ENCODE assay signal across 9 mouse cellular contexts in the genomic region with DNA sequence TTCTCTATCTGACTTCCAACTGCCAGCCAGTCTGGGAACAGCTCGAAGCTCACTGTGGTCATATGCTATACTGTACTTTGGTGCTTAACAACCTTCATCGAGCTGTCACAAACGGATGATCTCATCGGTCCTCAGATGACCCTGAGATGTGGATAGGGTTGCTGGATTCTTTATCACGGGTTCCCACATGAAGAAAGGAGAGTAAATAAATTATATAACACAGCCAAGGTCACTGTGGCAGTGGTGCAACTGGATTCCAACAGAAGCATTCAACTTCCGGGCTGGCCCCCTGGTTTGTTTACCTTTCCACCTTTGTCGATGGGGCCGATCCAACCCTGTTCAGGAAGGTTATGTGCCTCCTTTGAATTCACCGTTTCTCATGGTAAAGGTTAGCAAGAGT.
DNase-seq lines count a peak whose midpoint lies in the region; ATAC-seq and TF ChIP-seq lines count a peak whose summit lies in the region.
"Had no signal": no experiment of that assay in that cellular context is flagged by ENCODE, and none has a peak within 500 bp of the region (broad histone marks: within the 10 kb centered on the region; RNA-seq: fewer than 3 reads in every experiment).

No protein-coding gene starts in this region.

- no peak for TF ChIP-seq POLR2A in MEL (IDR thresholded peaks at IDR 0.05; ENCODE audit: control insufficient read depth in 1 of 2, insufficient read depth in 1 of 2, low read depth in 1 of 2, low read length in 2 of 2, poor library complexity in 1 of 2)

- TF ChIP-seq CTCF in MEL (IDR thresholded peaks at IDR 0.05 in 2 of 3, conservative IDR thresholded peaks at IDR 0.05 in 1 of 3; ENCODE audit: control insufficient read depth in 1 of 3, insufficient read depth in 1 of 3, low read depth in 2 of 3, low read length in 3 of 3, poor library complexity in 1 of 3, severe bottlenecking in 1 of 3), result no peak

- H3K9me3 ChIP-seq in MEL (replicated peaks; ENCODE audit: insufficient read depth, low read length), result no peaks in the 10 kb centered on the region
- no peaks in the 10 kb centered on the region for H3K9me3 ChIP-seq in intestine, embryonic 16.5 days (ENCODE audit: control insufficient read depth, low read length)
- H3K9me3 ChIP-seq in liver, embryonic 16.5 days (replicated peaks; ENCODE audit: control insufficient read depth, low read length), result no peaks in the 10 kb centered on the region
- H3K9me3 ChIP-seq in forebrain, embryonic 13.5 days (replicated peaks), result no peaks in the 10 kb centered on the region
- H3K9me3 ChIP-seq: embryonic facial prominence, embryonic 13.5 days had no signal

- H3K4me3 ChIP-seq in MEL (ENCODE audit: control insufficient read depth in 1 of 2, insufficient read depth in 1 of 2, low read depth in 2 of 2, low read length in 2 of 2), result peak overlapping the region; percentile 11 to 18; a peak in 2 of 4 replicates
- H3K4me3 ChIP-seq in intestine, embryonic 16.5 days (ENCODE audit: low read length), result no peak overlapping the region
- H3K4me3 ChIP-seq in liver, embryonic 16.5 days (ENCODE audit: low read depth, low read length), result no peak overlapping the region
- no peak overlapping the region for H3K4me3 ChIP-seq in forebrain, embryonic 13.5 days
- H3K4me3 ChIP-seq: embryonic facial prominence, embryonic 13.5 days; myocyte had no signal

- TF ChIP-seq EP300 in MEL (IDR thresholded peaks at IDR 0.05; ENCODE audit: low read depth in 1 of 2, low read length in 2 of 2), result no peak

- peak; percentile 43 for DNase-seq in MEL (ENCODE audit: low read depth, low spot score)
- DNase-seq in adrenal gland, adult 2 months, result peak; percentile 84
- no peak for DNase-seq in neural tube, embryonic 10.5 days (ENCODE audit: extremely low spot score, low spot score)
- DNase-seq in embryo, embryonic 11 days, result no peak

- H3K79me2 ChIP-seq in MEL (ENCODE audit: control insufficient read depth, insufficient read depth, low read length, poor library complexity), result no peaks in the 10 kb centered on the region

- no peak overlapping the region for H3K4me2 ChIP-seq in intestine, embryonic 16.5 days (ENCODE audit: low read depth, low read length)
- no peak overlapping the region for H3K4me2 ChIP-seq in liver, embryonic 16.5 days (ENCODE audit: low read depth, low read length)
- no peak overlapping the region for H3K4me2 ChIP-seq in forebrain, embryonic 13.5 days
- H3K4me2 ChIP-seq: embryonic facial prominence, embryonic 13.5 days had no signal

- peak overlapping the region; percentile 29; the same call in 1 of the 2 replicates for H3K9ac ChIP-seq in MEL (ENCODE audit: control insufficient read depth, low read depth, low read length, poor library complexity, severe bottlenecking)
- H3K9ac ChIP-seq in intestine, embryonic 16.5 days (ENCODE audit: low read depth, low read length), result no peak overlapping the region
- H3K9ac ChIP-seq in liver, embryonic 16.5 days (ENCODE audit: low read depth, low read length), result no peak overlapping the region
- H3K9ac ChIP-seq in forebrain, embryonic 13.5 days, result no peak overlapping the region
- H3K9ac ChIP-seq: embryonic facial prominence, embryonic 13.5 days had no signal

- peaks cover 0 to 24% of the 10 kb centered on the region in 2 experiments; a peak in 2 of 4 replicates for H3K36me3 ChIP-seq in MEL (ENCODE audit: control insufficient read depth in 1 of 2, insufficient read depth in 2 of 2, low read length in 2 of 2)
- no peaks in the 10 kb centered on the region for H3K36me3 ChIP-seq in intestine, embryonic 16.5 days (ENCODE audit: control insufficient read depth, insufficient read depth, low read length)
- no peaks in the 10 kb centered on the region for H3K36me3 ChIP-seq in liver, embryonic 16.5 days (ENCODE audit: control insufficient read depth, insufficient read depth)
- no peaks in the 10 kb centered on the region for H3K36me3 ChIP-seq in forebrain, embryonic 13.5 days (ENCODE audit: poor library complexity, severe bottlenecking)
- H3K36me3 ChIP-seq: embryonic facial prominence, embryonic 13.5 days had no signal

- peaks cover 0 to 5% of the 10 kb centered on the region in 2 experiments; a peak in 2 of 4 replicates for H3K27me3 ChIP-seq in MEL (ENCODE audit: control insufficient read depth in 1 of 2, insufficient read depth in 2 of 2, low read length in 2 of 2)
- no peaks in the 10 kb centered on the region for H3K27me3 ChIP-seq in intestine, embryonic 16.5 days (replicated peaks; ENCODE audit: control insufficient read depth, insufficient read depth, low read length)
- no peaks in the 10 kb centered on the region for H3K27me3 ChIP-seq in liver, embryonic 16.5 days (ENCODE audit: control insufficient read depth, insufficient read depth, low read depth, low read length)
- H3K27me3 ChIP-seq in forebrain, embryonic 13.5 days, result no peaks in the 10 kb centered on the region

- peak; percentile 98 for ATAC-seq in intestine, embryonic 16.5 days
- peak; percentile 90 for ATAC-seq in liver, embryonic 16.5 days (ENCODE audit: low read depth)
- ATAC-seq in forebrain, embryonic 13.5 days, result no peak

- peaks cover 8 to 34% of the 10 kb centered on the region in 2 experiments for H3K4me1 ChIP-seq in MEL (ENCODE audit: control insufficient read depth in 1 of 2, insufficient read depth in 2 of 2, low read length in 2 of 2)
- peaks cover 9% of the 10 kb centered on the region for H3K4me1 ChIP-seq in intestine, embryonic 16.5 days (ENCODE audit: control insufficient read depth, insufficient read depth, low read length)
- H3K4me1 ChIP-seq in liver, embryonic 16.5 days (ENCODE audit: control insufficient read depth, low read depth, low read length), result no peaks in the 10 kb centered on the region; the same call in 1 of the 2 replicates
- peaks cover 11% of the 10 kb centered on the region; the same call in 1 of the 2 replicates for H3K4me1 ChIP-seq in forebrain, embryonic 13.5 days

- no peak for TF ChIP-seq RAD21 in MEL (IDR thresholded peaks at IDR 0.05; ENCODE audit: low read depth, low read length)

- WGBS in intestine, embryonic 16.5 days, result 25% methylated on average over 9 of the region's 9 CpGs
- 24% methylated on average over 9 of the region's 9 CpGs for WGBS in liver, embryonic 16.5 days (ENCODE audit: insufficient replicate concordance)
- 76% methylated on average over 9 of the region's 9 CpGs for WGBS in forebrain, embryonic 13.5 days

- peak overlapping the region; percentile 49; the same call in 1 of the 2 replicates for H3K27ac ChIP-seq in MEL (ENCODE audit: control insufficient read depth, low read depth, low read length)
- no peak overlapping the region for H3K27ac ChIP-seq in intestine, embryonic 16.5 days (ENCODE audit: low read length)
- peak overlapping the region; percentile 43 for H3K27ac ChIP-seq in liver, embryonic 16.5 days (ENCODE audit: low read length)
- no peak overlapping the region for H3K27ac ChIP-seq in forebrain, embryonic 13.5 days
- H3K27ac ChIP-seq: embryonic facial prominence, embryonic 13.5 days had no signal

TF ChIP-seq in MEL, 35 proteins besides CTCF, POLR2A, EP300 and RAD21:
- 0 out of 2 replicates have a peak, but pooled peaks have one; percentile 8 for TF ChIP-seq ELF1 (IDR thresholded peaks at IDR 0.05; ENCODE audit: low read depth, low read length)
- TF ChIP-seq ZNF384 (IDR thresholded peaks at IDR 0.05; ENCODE audit: low read depth, low read length), result no peak
- TF ChIP-seq MAZ (IDR thresholded peaks at IDR 0.05; ENCODE audit: low read depth, low read length), result no peak
TF ChIP-seq in MEL: peak in this region for 1.

Comparison
In these comparisons a context has a peak if more than half of its experiments do, and no peak if none do; other contexts are left out.
1. DNase-seq: peak in MEL (single experiment) and adrenal gland, adult 2 months (single experiment); none in neural tube, embryonic 10.5 days (single experiment) and embryo, embryonic 11 days (single experiment).
2. H3K27ac ChIP-seq: peak in MEL (single experiment) and liver, embryonic 16.5 days (single experiment); none in intestine, embryonic 16.5 days (single experiment) and forebrain, embryonic 13.5 days (single experiment).
3. H3K4me3 ChIP-seq: peak in MEL (2 of 2); none in intestine, embryonic 16.5 days (single experiment), liver, embryonic 16.5 days (single experiment) and forebrain, embryonic 13.5 days (single experiment).